21 mouse cellular contexts compared by ENCODE assay signal in the genomic region with DNA sequence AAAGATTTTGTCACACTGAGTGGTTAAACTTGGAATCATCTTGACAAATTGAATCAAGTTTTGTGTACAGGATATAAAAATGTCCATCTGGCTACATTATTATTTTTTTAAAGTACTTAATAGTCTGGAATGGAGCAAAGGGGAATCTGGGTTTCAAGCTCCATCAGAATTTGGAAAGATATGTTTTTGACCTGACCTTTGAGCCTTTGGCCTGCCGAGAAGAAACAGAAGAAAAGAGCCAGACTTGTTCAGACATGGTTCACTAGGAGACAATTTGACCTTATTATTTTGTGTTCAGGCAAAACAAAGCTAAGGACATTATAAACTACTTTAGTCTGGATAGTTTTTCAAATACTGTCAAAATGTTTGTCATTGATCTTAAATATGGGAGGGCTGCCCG.
DNase-seq lines count a peak whose midpoint lies in the region; ATAC-seq and TF ChIP-seq lines count a peak whose summit lies in the region.
"Had no signal": no experiment of that assay in that cellular context is flagged by ENCODE, and none has a peak within 500 bp of the region (broad histone marks: within the 10 kb centered on the region; RNA-seq: fewer than 3 reads in every experiment).

No protein-coding gene starts in this region.

- no peaks in the 10 kb centered on the region for H3K27me3 ChIP-seq in heart, embryonic 12.5 days (replicated peaks)
- H3K27me3 ChIP-seq: embryonic facial prominence, embryonic 12.5 days; forebrain, embryonic 15.5 days; heart, embryonic 15.5 days; intestine, embryonic 15.5 days had no signal

- intact Hi-C loops in gastrocnemius, adult 2 months (cut with DNase I) = no loop called here

- H3K9ac ChIP-seq in heart, embryonic 12.5 days = no peak overlapping the region
- H3K9ac ChIP-seq: embryonic facial prominence, embryonic 12.5 days; forebrain, embryonic 15.5 days; heart, embryonic 15.5 days; hindbrain, embryonic 14.5 days; intestine, embryonic 15.5 days had no signal

- H3K36me3 ChIP-seq in heart, embryonic 12.5 days = no peaks in the 10 kb centered on the region
- H3K36me3 ChIP-seq: embryonic facial prominence, embryonic 12.5 days; forebrain, embryonic 15.5 days; G1E; heart, embryonic 15.5 days; hindbrain, embryonic 10.5 days; intestine, embryonic 15.5 days had no signal

- no peaks in the 10 kb centered on the region for H3K9me3 ChIP-seq in heart, embryonic 12.5 days (replicated peaks)
- H3K9me3 ChIP-seq: embryonic facial prominence, embryonic 12.5 days; forebrain, embryonic 15.5 days; G1E; heart, embryonic 15.5 days; hindbrain, embryonic 10.5 days; intestine, embryonic 15.5 days had no signal

- H3K27ac ChIP-seq in gastrocnemius, adult 2 months = no peak overlapping the region
- H3K27ac ChIP-seq in heart, embryonic 12.5 days (ENCODE audit: poor library complexity, severe bottlenecking) = no peak overlapping the region
- H3K27ac ChIP-seq: embryonic facial prominence, embryonic 12.5 days; forebrain, embryonic 15.5 days; heart, embryonic 15.5 days; hindbrain, embryonic 10.5 days; hindbrain, embryonic 14.5 days; intestine, embryonic 15.5 days had no signal

- 76% methylated on average over 2 of the region's 2 CpGs for WGBS in heart, embryonic 12.5 days

- H3K4me2 ChIP-seq in heart, embryonic 12.5 days = no peak overlapping the region
- H3K4me2 ChIP-seq: embryonic facial prominence, embryonic 12.5 days; forebrain, embryonic 15.5 days; heart, embryonic 15.5 days; hindbrain, embryonic 14.5 days; intestine, embryonic 15.5 days had no signal

- no peak overlapping the region for H3K4me3 ChIP-seq in gastrocnemius, adult 2 months
- H3K4me3 ChIP-seq in heart, embryonic 12.5 days = no peak overlapping the region
- H3K4me3 ChIP-seq: embryonic facial prominence, embryonic 12.5 days; forebrain, embryonic 15.5 days; heart, embryonic 15.5 days; hindbrain, embryonic 10.5 days; intestine, embryonic 15.5 days had no signal

- TF ChIP-seq CTCF in gastrocnemius, adult 2 months (IDR thresholded peaks at IDR 0.05) = no peak

- no peaks in the 10 kb centered on the region for H3K4me1 ChIP-seq in heart, embryonic 12.5 days (replicated peaks)
- H3K4me1 ChIP-seq: forebrain, embryonic 15.5 days; heart, embryonic 15.5 days; hindbrain, embryonic 10.5 days; intestine, embryonic 15.5 days had no signal

- DNase-seq in gastrocnemius, adult 18-20 months (ENCODE audit: low spot score) = peak; percentile 13
- DNase-seq in gastrocnemius, adult 2 months = no peak
- peak; percentile 4 to 7 for DNase-seq in heart, adult 9 months (ENCODE audit: low spot score in 2 of 2)
- peak; percentile 41 for DNase-seq in kidney, postnatal 14 days
- DNase-seq in kidney, postnatal 4 days = no peak
- no peak for DNase-seq in adrenal gland, postnatal 36 days
- DNase-seq: adrenal gland, postnatal 10 days; B cell, adult 2 months; cerebellum, adult 11-12 months; cerebellum, adult 9-10 months; cerebellum, postnatal 25 days; gastrocnemius, postnatal 25 days had no signal

- ATAC-seq in heart, embryonic 12.5 days (ENCODE audit: insufficient number of reproducible peaks, low FRiP score) = no peak
- ATAC-seq: CD4-positive, CD25-positive, alpha-beta regulatory T cell, adult 4 months; forebrain, embryonic 15.5 days; intestine, embryonic 15.5 days had no signal

Comparison
In these comparisons a context has a peak if more than half of its experiments do, and no peak if none do; other contexts are left out.
1. DNase-seq: peak in gastrocnemius, adult 18-20 months (single experiment), heart, adult 9 months (2 of 2) and kidney, postnatal 14 days (single experiment); none in gastrocnemius, adult 2 months (single experiment), kidney, postnatal 4 days (0 of 2) and adrenal gland, postnatal 36 days (0 of 2).